Mouse (Mus musculus) kidney, postnatal 25 days (tissue): ENCODE results near the gene Pus10.

Experiments used
- DNase-seq, 2 experiments: peaks; one replicate each; pipeline ENCODE4 v3.0.0; 2021; ENCODE audit warnings: mixed read lengths in 2 of 2

Gene Pus10

GRCm38 (mm10) chr11:23767928-23768327 lies 102.5 kb downstream of the Pus10 start:
- no peak for DNase-seq

GRCm38 (mm10) chr11:23769033-23769432 lies 103.6 kb downstream of the Pus10 start:
- DNase-seq = no peak

GRCm38 (mm10) chr11:23769686-23770509 lies 104.4 kb downstream of the Pus10 start:
- peak; percentile 23 to 40 for DNase-seq

DNA sequence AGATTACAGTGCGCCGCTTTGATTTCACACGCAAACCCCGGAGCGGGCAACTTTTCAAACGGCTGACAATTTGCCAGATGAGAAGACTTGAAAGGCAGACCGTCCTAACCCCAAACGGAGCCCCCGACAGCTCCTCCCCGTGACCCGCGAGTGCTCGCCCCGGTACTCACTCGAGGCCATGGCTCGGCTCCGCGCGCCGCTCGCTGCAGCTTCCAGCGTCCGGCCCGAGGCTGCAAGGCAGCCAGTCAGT lies 105.0 kb downstream of the Pus10 start:
- no peak for DNase-seq

DNA sequence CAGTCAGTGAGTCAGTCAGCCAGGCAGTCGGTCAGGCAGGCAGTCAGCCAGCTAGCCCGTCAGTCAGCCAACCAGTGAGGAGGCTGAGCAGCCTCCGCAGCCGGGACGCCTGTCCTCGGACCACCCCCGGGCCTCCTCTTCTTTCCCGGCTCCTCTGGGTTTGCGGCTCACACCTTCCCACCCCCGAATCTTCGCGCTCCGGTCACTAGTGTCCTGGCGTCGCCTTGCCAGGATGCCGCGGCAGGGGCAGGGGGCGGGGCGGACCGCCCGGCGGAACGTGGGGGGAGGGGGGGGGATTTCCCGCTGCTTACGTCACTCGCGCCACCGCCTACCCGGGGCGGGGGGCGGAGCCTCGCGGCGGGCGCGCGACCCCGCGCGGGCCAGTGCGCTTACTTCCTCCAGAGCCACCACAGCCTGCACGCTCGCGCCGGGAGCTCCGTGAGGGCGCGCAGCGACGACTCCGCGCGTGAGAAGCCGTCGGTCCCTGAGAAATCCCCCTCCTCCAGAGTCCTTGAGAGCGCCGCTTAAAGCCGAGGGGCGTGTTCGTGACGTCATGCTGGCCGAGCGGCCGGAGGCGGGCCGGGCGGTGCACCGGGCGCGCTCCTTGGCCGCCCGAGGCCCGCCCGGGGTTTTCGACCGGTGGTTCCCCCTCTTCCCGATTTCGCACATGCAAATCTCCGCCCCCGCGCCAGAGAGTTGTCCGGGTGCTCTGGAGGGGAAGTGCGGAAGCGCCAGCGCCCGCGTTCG lies 105.5 kb downstream of the Pus10 start, which contains the start of gene Rel:
Gene Rel, minus strand, starts transcription at position 211 of the 747 bp plus-strand sequence.
- DNase-seq = peak; percentile 92 to 95

DNA sequence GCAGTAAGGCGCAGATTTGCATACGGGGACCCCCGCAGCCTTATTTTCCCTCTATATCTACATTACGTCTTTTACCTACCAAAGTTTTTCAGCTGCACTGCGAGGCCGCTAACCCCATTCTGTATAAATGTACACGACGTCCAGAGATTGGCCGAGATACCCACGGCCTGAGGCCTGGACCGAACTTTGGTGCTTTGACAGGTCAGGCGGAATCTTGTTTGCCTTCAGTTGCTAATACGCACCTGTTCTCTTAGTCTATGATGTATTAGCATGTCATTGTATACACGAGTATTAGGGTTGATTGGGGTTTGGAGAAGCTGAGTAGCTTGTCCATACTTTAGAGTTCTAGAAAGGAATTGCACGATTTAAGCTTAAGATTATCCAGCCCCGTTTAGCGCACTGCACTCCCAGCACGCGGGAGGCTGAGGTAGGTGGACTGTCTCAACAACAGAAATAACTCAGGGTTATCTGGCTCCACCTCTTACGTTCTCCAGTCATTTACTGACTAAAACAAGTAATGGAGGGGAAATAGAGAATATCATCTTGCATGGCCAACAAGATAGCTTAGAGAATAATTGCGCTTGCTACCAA lies 106.1 kb downstream of the Pus10 start:
- no peak for DNase-seq

GRCm38 (mm10) chr11:23772471-23772870 lies 107.0 kb downstream of the Pus10 start:
- no peak for DNase-seq

- no peak for DNase-seq
Measured at GRCm38 (mm10) chr11:23778787-23779201, 113.3 kb downstream of the Pus10 start.

GRCm38 (mm10) chr11:23782038-23782437 lies 116.6 kb downstream of the Pus10 start:
- DNase-seq = no peak
